Mouse (Mus musculus) heart, adult 2 months (tissue): ENCODE measurements around the gene Rufy4.

Source experiments
- CTCF ChIP-seq: fragments of 200-600 bp; IDR thresholded peaks from 2 replicates; pipeline ENCODE4 v1.8.1; 2022; ENCODE audit warnings: antibody characterized with exemption, mild to moderate bottlenecking, moderate library complexity
- EP300 ChIP-seq: fragments of 200-500 bp; IDR thresholded peaks from 2 replicates; pipeline ENCODE4 v1.6.1; 2011; ENCODE audit warnings: low read depth, low read length, control low read depth; ENCODE audit not compliant: insufficient read depth
- POLR2A ChIP-seq: fragments of 200-500 bp; IDR thresholded peaks from 2 replicates; pipeline ENCODE4 v1.6.1; 2011; ENCODE audit warnings: mild to moderate bottlenecking, low read depth, low read length, control low read depth; ENCODE audit not compliant: insufficient read depth

- TF ChIP-seq POLR2A (no peak), CTCF (peak; percentile 97), EP300 (0 out of 2 replicates have a peak, but pooled peaks have one; percentile 37)
Measured at GRCm38 (mm10) chr1:74082841-74083463, 42.4 kb upstream of the Rufy4 start.
